Mouse (Mus musculus) limb, embryonic 11.5 days (tissue): ENCODE measurements around the gene Nhp2. TPM values are rescaled to one million over a fixed set of nuclear protein-coding genes. Genes with fewer than 3 reads are reported as not detected.
"Not testable (repeated sequence)": the region's sequence is repeated elsewhere in the genome, so short reads cannot be mapped to it uniquely, and the experiment has no call there.

Source experiments
- ATAC-seq: fragments of 200-750 bp; cut with Nextera tagmentation; 2 replicates; pipeline ENCODE4 v1.8.0; 2017; ENCODE audit warnings: low read depth; ENCODE audit not compliant: insufficient number of reproducible peaks, low FRiP score, low TSS enrichment
- DNase-seq: peaks from one replicate; pipeline ENCODE4 v3.0.0-alpha.2; 2015; ENCODE audit warnings: low spot score
- H3K27ac ChIP-seq: fragments of 300-500 bp; sonication (generic); replicated peaks from 2 replicates; pipeline ENCODE4 v1.5.1; 2014; ENCODE audit warnings: low read depth, mild to moderate bottlenecking, low read length
- H3K27me3 ChIP-seq: fragments of 300-500 bp; sonication (generic); 2 replicates; pipeline ENCODE4 v1.6.1; 2014; ENCODE audit warnings: mild to moderate bottlenecking, low read length, mixed read lengths; ENCODE audit not compliant: control insufficient read depth, insufficient read depth
- H3K36me3 ChIP-seq: fragments of 300-500 bp; sonication (generic); 2 replicates; pipeline ENCODE4 v1.6.1; 2014; ENCODE audit warnings: mild to moderate bottlenecking, low read length, moderate library complexity, mixed read lengths; ENCODE audit not compliant: control insufficient read depth, insufficient read depth
- H3K4me1 ChIP-seq: fragments of 300-500 bp; sonication (generic); 2 replicates; pipeline ENCODE4 v1.6.1; 2014; ENCODE audit warnings: low read length, mixed read lengths; ENCODE audit not compliant: control insufficient read depth, insufficient read depth
- H3K4me2 ChIP-seq: fragments of 300-500 bp; sonication (generic); 2 replicates; pipeline ENCODE4 v1.6.1; 2014; ENCODE audit warnings: low read depth, mild to moderate bottlenecking, moderate library complexity; ENCODE audit not compliant: severe bottlenecking
- H3K4me3 ChIP-seq: fragments of 300-500 bp; sonication (generic); 2 replicates; pipeline ENCODE4 v1.5.1; 2014; ENCODE audit warnings: low read depth, low read length
- H3K9ac ChIP-seq: fragments of 300-500 bp; sonication (generic); 2 replicates; pipeline ENCODE4 v1.6.1; 2014; ENCODE audit warnings: mild to moderate bottlenecking, low read length
- H3K9me3 ChIP-seq: fragments of 300-500 bp; sonication (generic); 2 replicates; pipeline ENCODE4 v1.6.1; 2016; ENCODE audit warnings: low read length; ENCODE audit not compliant: control insufficient read depth
- WGBS: fragments of 180-500 bp; shearing (Covaris S2); extraction: QIAGEN DNeasy Blood & Tissue Kit; methylation state at CpG from one replicate; pipeline ENCODE4 v1.1.7; 2014; 5-methylcytosine and 5-hydroxymethylcytosine counted together
- polyA plus RNA-seq: library from polyadenylated mRNA; unstranded; fragments of >200 nt; fragmentation: Nextera tagmentation; extraction: Ambion mirVana; gene quantifications from 2 replicates; pipeline ENCODE4 v1.2.1, GENCODE M21; 2014

Gene Nhp2
- polyA plus RNA-seq, 1 experiment from 2014 or later = 181 TPM

- no peak overlapping the region for H3K4me2 ChIP-seq
- no peak overlapping the region for H3K4me3 ChIP-seq
- peaks cover 19% of the 10 kb centered on the region; the same call in 1 of the 2 replicates for H3K36me3 ChIP-seq
- H3K9ac ChIP-seq = no peak overlapping the region
- WGBS = 97% methylated on average over 2 of the region's 2 CpGs
- no peaks in the 10 kb centered on the region for H3K9me3 ChIP-seq
- peaks cover 4% of the 10 kb centered on the region; the same call in 1 of the 2 replicates for H3K4me1 ChIP-seq
- no peak overlapping the region for H3K27ac ChIP-seq
- DNase-seq (no peak), ATAC-seq (no peak)
- H3K27me3 ChIP-seq = no peaks in the 10 kb centered on the region
Measured at GRCm38 (mm10) chr11:51621776-51622175, 2.2 kb downstream of the Nhp2 start.

- Histone ChIP-seq H3K9me3 (no peaks in the 10 kb centered on the region), H3K27ac (no peak overlapping the region), H3K9ac (no peak overlapping the region), H3K4me1 (peaks cover 4% of the 10 kb centered on the region; the same call in 1 of the 2 replicates), H3K4me2 (no peak overlapping the region), H3K4me3 (no peak overlapping the region), H3K27me3 (no peaks in the 10 kb centered on the region), H3K36me3 (peaks cover 19% of the 10 kb centered on the region; the same call in 1 of the 2 replicates)
- ATAC-seq (no peak), DNase-seq (no peak)
- WGBS = 94% methylated on average over 7 of the region's 7 CpGs
Measured at GRCm38 (mm10) chr11:51622971-51623491, 3.5 kb downstream of the Nhp2 start.

- Histone ChIP-seq H3K27me3 (no peaks in the 10 kb centered on the region), H3K4me2 (no peak overlapping the region), H3K9me3 (no peaks in the 10 kb centered on the region), H3K9ac (no peak overlapping the region), H3K4me3 (no peak overlapping the region), H3K36me3 (peaks cover 19% of the 10 kb centered on the region; the same call in 1 of the 2 replicates), H3K27ac (no peak overlapping the region), H3K4me1 (peaks cover 4% of the 10 kb centered on the region; the same call in 1 of the 2 replicates)
- DNase-seq (no peak), ATAC-seq (no peak)
- 86% methylated on average over 5 of the region's 5 CpGs for WGBS
Measured at GRCm38 (mm10) chr11:51625187-51625820, 5.8 kb downstream of the Nhp2 start.

- no peak overlapping the region for H3K4me3 ChIP-seq
- H3K4me2 ChIP-seq = no peak overlapping the region
- H3K9ac ChIP-seq = no peak overlapping the region
- H3K4me1 ChIP-seq = no peaks in the 10 kb centered on the region
- DNase-seq = no peak
- peaks cover 16% of the 10 kb centered on the region; the same call in 1 of the 2 replicates for H3K36me3 ChIP-seq
- no peak overlapping the region for H3K27ac ChIP-seq
- no peaks in the 10 kb centered on the region for H3K9me3 ChIP-seq
- no peak for ATAC-seq
- H3K27me3 ChIP-seq = no peaks in the 10 kb centered on the region
- WGBS = 91% methylated on average over 9 of the region's 9 CpGs
Measured at GRCm38 (mm10) chr11:51627425-51627824, 7.9 kb downstream of the Nhp2 start.

GRCm38 (mm10) chr11:51627907-51628306 lies 8.4 kb downstream of the Nhp2 start:
- WGBS = 84% methylated on average over 8 of the region's 8 CpGs
- peaks cover 12% of the 10 kb centered on the region; the same call in 1 of the 2 replicates for H3K36me3 ChIP-seq
- no peak overlapping the region for H3K27ac ChIP-seq
- H3K4me3 ChIP-seq = no peak overlapping the region
- no peak for ATAC-seq
- no peak for DNase-seq
- no peak overlapping the region for H3K9ac ChIP-seq
- no peaks in the 10 kb centered on the region for H3K9me3 ChIP-seq
- no peak overlapping the region for H3K4me2 ChIP-seq
- no peaks in the 10 kb centered on the region for H3K4me1 ChIP-seq
- H3K27me3 ChIP-seq = no peaks in the 10 kb centered on the region

- H3K9ac ChIP-seq = no peak overlapping the region
- ATAC-seq (no peak), DNase-seq (no peak)
- 86% methylated on average over 15 of the region's 15 CpGs for WGBS
- peaks cover 3% of the 10 kb centered on the region; the same call in 1 of the 2 replicates for H3K36me3 ChIP-seq
- H3K4me1 ChIP-seq = no peaks in the 10 kb centered on the region
- H3K4me2 ChIP-seq = no peak overlapping the region
- no peak overlapping the region for H3K4me3 ChIP-seq
- no peaks in the 10 kb centered on the region for H3K27me3 ChIP-seq
- H3K27ac ChIP-seq = no peak overlapping the region
- no peaks in the 10 kb centered on the region for H3K9me3 ChIP-seq
Measured at GRCm38 (mm10) chr11:51629651-51630314, 10.2 kb downstream of the Nhp2 start.

- DNase-seq (no peak), ATAC-seq (no peak)
- Histone ChIP-seq H3K4me1 (0 out of 2 replicates have a peak, but pooled peaks cover 3% of the 10 kb centered on the region), H3K27ac (no peak overlapping the region), H3K36me3 (no peaks in the 10 kb centered on the region; the same call in 1 of the 2 replicates), H3K9ac (no peak overlapping the region), H3K27me3 (no peaks in the 10 kb centered on the region), H3K4me3 (no peak overlapping the region), H3K9me3 (no peaks in the 10 kb centered on the region), H3K4me2 (no peak overlapping the region)
- 87% methylated on average over 6 of the region's 6 CpGs for WGBS
Measured at GRCm38 (mm10) chr11:51632130-51632753, 12.7 kb downstream of the Nhp2 start.

GRCm38 (mm10) chr11:51633200-51633599 lies 13.7 kb downstream of the Nhp2 start:
- not testable (repeated sequence) for DNase-seq, H3K9ac ChIP-seq, H3K4me1 ChIP-seq, H3K9me3 ChIP-seq, H3K27ac ChIP-seq, H3K4me2 ChIP-seq, H3K27me3 ChIP-seq, ATAC-seq, H3K36me3 ChIP-seq, H3K4me3 ChIP-seq
- WGBS = 91% methylated on average over 7 of the region's 7 CpGs
